In the genomic region with DNA sequence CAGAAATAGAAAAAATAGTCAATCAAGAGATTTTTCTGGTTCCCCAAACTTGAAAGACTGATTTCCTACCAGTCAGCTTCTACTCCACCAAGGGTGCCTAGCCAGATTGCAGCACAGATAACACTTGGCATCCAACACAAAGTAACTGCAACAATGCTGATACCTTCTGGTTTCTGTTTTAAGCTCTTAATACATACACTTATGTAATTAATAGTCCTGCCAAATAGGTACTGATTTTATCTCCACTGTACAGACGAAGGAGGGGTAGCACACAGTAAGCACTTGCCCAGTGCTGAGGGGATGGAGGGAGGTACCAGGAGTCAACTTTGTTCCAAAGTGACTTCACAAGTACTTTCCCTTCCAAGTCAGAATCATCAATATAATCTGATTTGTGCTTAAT, we compare ENCODE assay signal across 30 mouse cellular contexts. TPM values are rescaled to one million over a fixed set of nuclear protein-coding genes. Genes with fewer than 3 reads are reported as not detected.
"Had no signal": no experiment of that assay in that cellular context is flagged by ENCODE, and none has a peak within 500 bp of the region (broad histone marks: within the 10 kb centered on the region; RNA-seq: fewer than 3 reads in every experiment).

No protein-coding gene starts in this region.

- ATAC-seq: hindbrain, embryonic 16.5 days; inflammation-experienced regulatory T-cells, adult 6 months; intestine, embryonic 15.5 days; intestine, postnatal 0 days had no signal

- DNase-seq: gastrocnemius, postnatal 14 days; gastrocnemius, postnatal 36 days; heart, adult 18-20 months; heart, postnatal 10 days; heart, postnatal 4 days; kidney, adult 18-20 months; kidney, adult 8-10 months; kidney, postnatal 10 days; kidney, postnatal 25 days; kidney, postnatal 4 days; liver had no signal

RNA-seq across cellular contexts. Expression of gene Ankrd45, which starts 38.6 kb away (rescaled TPM):
- total RNA-seq: gastrocnemius, adult 18-20 months; gastrocnemius, adult 8-10 months; gastrocnemius, postnatal 14 days; gastrocnemius, postnatal 36 days; granulocyte monocyte progenitor cell, adult 5-6 weeks had no signal
- polyA plus RNA-seq: inflammation-experienced regulatory T-cells, adult 6 months had no signal

RNA-seq across cellular contexts. Expression of gene Tex50, which starts 55.3 kb away (rescaled TPM):
- total RNA-seq: gastrocnemius, adult 18-20 months; gastrocnemius, adult 8-10 months; gastrocnemius, postnatal 14 days; gastrocnemius, postnatal 36 days; granulocyte monocyte progenitor cell, adult 5-6 weeks; heart, adult 18-20 months; heart, adult 8-10 months; heart, postnatal 10 days; heart, postnatal 25 days; heart, postnatal 4 days; layer of hippocampus, adult 2 months; layer of hippocampus, postnatal 10 days; layer of hippocampus, postnatal 25 days; left cerebral cortex, adult 2 months; left cerebral cortex, postnatal 14 days; left cerebral cortex, postnatal 36 days had no signal
- polyA plus RNA-seq: heart, embryonic 12.5 days; hindbrain, embryonic 12.5 days; inflammation-experienced regulatory T-cells, adult 6 months; intestine, embryonic 15.5 days; intestine, postnatal 0 days; limb, embryonic 14.5 days; liver, embryonic 11.5 days had no signal
